Mouse (Mus musculus) adrenal gland, postnatal 25 days (tissue): ENCODE results near the gene Xlr. TPM values are rescaled to one million over a fixed set of nuclear protein-coding genes. Genes with fewer than 3 reads are reported as not detected.
"Not testable (repeated sequence)": the region's sequence is repeated elsewhere in the genome, so short reads cannot be mapped to it uniquely, and the experiment has no call there.

Experiments used
- DNase-seq: peaks from one replicate; pipeline ENCODE4 v3.0.0; 2021; ENCODE audit warnings: mixed read lengths
- long read RNA-seq: library from polyadenylated mRNA; stranded (forward); transcript quantifications from one replicate; pipeline ENCODE4 v2.0.0, GENCODE M21; 2021
- total RNA-seq: library from RNA; stranded (reverse); gene quantifications from 2 replicates; pipeline ENCODE4 v1.2.3, GENCODE M21; 2021

The Xlr gene
- 0.88 TPM in 1 of 2 replicates, not detected in the other for total RNA-seq
- long read RNA-seq, partial matches to known transcripts: 0 of 1 reads
- long read RNA-seq, other reads (novel, unspliced or antisense): 0 of 1 reads

DNA sequence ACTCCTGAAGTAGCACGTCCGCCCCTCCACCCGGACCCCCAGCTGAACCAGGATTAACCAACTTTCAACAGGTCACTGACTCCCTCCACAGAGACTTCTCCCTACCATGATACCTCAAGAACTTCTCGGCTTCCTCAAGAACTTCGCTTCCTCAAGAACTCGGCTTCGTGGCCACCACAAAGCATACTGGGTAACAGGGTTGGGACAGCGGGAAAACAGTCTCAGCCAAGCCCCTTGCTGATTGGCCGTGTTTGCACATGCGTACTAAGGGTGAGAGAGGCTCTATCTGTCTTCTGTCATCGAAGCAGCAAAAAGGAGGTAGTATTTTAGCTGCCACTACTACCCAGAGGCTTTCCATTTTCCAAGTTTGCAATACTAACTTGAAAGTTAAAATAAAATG is at the start of gene Xlr:
Gene Xlr, minus strand, starts transcription at position 188 of the 400 bp plus-strand sequence.
- DNase-seq: not testable (repeated sequence)

DNA sequence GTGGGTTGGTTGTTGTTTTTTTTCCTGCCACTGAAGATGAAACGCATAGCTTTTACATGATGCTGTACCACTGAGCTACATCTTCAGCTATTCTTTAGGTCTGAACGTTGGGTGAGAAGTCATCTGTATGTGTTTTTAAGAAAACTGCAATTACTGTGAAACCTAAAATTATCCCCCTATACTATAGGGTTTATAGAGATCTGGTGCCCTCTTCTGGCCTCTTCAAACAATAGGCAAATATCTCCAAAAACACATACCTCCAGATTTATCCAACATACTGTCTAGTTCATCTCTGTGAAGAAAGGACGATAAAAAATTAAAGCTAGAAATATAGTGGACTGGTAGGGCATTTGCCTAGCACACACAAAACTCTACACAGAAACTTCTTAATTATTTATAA is 1.6 kb upstream of the Xlr start:
- no peak for DNase-seq

DNA sequence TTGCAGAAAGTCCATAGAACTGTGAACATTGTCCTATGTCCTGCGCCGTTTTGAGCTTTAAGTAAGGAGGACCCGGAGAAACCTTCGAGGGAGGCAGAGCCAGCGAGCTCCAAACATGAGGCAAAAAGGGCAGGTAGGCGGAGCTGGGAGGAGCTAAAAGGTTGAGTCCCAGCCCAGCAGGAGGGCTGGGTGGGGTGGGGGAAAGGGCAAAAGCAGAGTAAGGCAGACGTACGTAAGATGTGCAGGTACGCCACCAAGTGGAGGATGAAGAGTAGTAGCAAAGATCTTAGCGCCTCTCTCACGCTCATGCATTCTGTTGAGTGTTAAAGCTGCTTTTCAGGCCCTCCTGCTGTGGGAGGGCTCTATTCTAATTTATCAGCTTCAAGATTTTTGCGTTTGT is 21.2 kb downstream of the Xlr start, which contains the start of gene Zfp36l3:
Gene Zfp36l3, minus strand, starts transcription at position 119 of the 400 bp plus-strand sequence.
- DNase-seq: no peak

- no peak for DNase-seq
These were observed 39.8 kb downstream of the Xlr start, which contains the start of gene 1700013H16Rik for GRCm38 (mm10) chrX:53757736-53758135. Gene 1700013H16Rik, minus strand, starts transcription at chrX:53757831.

DNA sequence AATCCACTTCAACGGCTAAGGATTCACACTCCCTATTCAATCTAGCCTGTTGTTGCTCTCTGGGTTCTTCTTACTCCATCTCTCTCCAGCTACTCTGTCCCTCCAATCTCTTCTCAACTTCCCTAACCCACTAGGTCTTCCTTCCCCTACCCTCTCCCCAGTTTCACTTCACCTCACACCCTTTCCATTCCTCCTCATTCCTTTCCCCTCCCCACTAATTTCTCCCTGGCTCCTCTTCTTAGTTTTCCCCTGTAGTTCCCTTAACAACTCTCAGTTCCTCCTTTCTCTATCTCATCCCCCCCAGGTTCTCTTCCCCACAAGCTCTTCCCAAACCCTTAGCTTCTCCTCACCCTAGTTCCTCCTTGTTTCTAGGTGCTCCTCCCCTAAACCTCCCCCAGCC is 44.7 kb downstream of the Xlr start:
- DNase-seq: no peak

GRCm38 (mm10) chrX:53728967-53729366 is 68.5 kb downstream of the Xlr start:
- DNase-seq: no peak

Other genes starting within 250 kb of the Xlr start
- gene Rtl8c, start 189.7 kb downstream of the Xlr start, total RNA-seq: 119 and 126 TPM in 2 replicates
- gene Gm14597, start 188.7 kb downstream of the Xlr start, total RNA-seq: not detected in 2 replicates
- gene Rtl8a, start 154.0 kb downstream of the Xlr start, total RNA-seq: 141 and 149 TPM in 2 replicates
- 79.2 and 90.0 TPM in 2 replicates for gene Rtl8b, start 127.3 kb downstream of the Xlr start, total RNA-seq
- not detected in 2 replicates for gene 4930502E18Rik, start 72.9 kb downstream of the Xlr start, total RNA-seq
- not detected in 2 replicates for gene 1700013H16Rik, start 39.9 kb downstream of the Xlr start, total RNA-seq
- not detected in 2 replicates for gene Zfp36l3, start 21.3 kb downstream of the Xlr start, total RNA-seq